Mouse (Mus musculus): ENCODE measurements around the gene Jph4.
A peak's percentile ranks its signal among the peaks of the same experiment; 100 is the strongest.

Gene Jph4

DNA sequence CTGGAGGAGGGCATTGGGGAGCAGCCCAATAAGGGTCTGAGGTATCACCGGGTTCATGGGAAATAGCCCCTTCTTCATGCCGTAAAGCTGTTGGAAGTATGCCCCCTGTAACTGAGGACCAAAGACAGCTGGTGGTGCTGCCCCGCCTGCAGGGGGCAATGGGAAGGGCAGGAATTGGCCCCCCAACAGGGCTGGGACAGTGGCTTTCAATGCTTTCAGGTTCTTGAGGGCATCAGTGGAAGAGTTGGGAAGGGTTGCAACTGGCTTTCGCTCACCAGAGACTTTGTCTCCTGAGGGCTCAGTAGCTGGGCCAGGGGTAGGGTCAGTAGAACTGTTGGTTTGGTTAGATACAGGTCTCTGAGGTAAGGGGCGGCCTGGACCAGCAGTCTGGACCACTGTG, 53.6 kb downstream of the Jph4 start:
- peak; percentile 30 to 36 for DNase-seq

DNA sequence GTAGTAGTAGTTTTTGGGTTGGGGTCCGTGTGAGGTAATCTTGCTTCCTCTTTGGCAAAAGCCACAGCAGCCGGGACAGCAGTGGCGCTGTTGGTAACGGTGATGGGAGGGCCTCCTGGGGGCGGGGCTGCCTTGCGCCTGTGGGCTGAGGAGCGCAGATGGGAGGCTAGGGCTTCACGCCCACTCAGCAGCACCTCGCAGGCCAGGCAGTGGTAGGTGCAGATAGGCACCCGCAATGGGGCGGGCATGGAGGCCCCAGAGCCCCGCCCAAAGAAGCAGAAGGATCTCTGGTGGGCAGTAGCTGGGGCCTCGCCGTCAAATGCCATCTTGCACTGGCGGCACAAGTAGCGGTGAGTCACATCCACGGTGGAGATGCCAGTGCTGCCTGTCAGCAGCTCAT, 54.1 kb downstream of the Jph4 start:
- peak; percentile 79 to 81 for DNase-seq

DNA sequence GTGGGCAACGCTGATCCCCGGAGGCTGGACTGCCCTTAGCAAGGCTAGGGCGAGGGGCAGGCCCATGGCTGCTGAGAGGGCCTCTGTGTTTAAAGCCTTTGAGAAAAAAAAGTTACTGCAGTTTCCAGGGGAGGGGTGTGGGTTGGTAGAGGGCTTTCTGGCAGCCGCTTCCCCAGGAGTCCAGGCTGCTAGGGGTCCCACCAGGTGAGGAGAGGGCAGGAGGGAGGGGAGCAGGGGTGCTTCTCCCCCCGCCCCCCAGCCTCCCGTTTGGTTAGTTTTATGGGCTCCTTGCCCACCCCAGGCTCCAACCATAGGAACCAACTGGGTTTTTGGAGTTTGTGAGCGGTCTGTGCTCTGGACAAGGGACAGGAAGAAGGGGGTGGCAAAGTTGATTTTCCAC, 54.9 kb downstream of the Jph4 start:
- peak; percentile 29 to 39 for DNase-seq

GRCm38 (mm10) chr14:55059931-55060330, 56.8 kb downstream of the Jph4 start:
- peak in 1 of 2 experiments; percentile 33 for DNase-seq

DNA sequence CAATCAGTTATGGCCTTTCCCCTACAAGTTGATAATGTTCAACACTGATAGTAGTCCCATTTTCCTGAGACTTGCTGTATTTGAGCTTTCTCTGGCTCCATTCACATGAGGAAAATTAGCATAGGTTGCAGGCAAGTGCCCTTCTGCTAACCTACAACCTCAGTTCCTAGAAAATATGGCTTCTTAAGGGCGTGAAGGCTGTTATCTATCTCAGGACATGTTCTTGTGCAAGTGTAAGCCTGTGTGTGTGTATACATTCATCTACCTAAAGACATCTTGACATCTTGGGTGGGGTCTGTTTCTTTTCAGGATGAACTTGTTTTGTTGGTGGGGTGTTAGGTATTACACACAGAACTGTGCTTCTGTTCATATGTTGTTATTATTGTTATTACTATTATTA, 57.7 kb downstream of the Jph4 start:
- no peak for DNase-seq
